Comparison of ENCODE assay signal across 18 mouse cellular contexts in genomic region chr15:27477159-27477558, GRCm38 (mm10). TPM values are rescaled to one million over a fixed set of nuclear protein-coding genes. Genes with fewer than 3 reads are reported as not detected.
DNase-seq lines count a peak whose midpoint lies in the region; ATAC-seq and TF ChIP-seq lines count a peak whose summit lies in the region.
"Had no signal": no experiment of that assay in that cellular context is flagged by ENCODE, and none has a peak within 500 bp of the region (broad histone marks: within the 10 kb centered on the region; RNA-seq: fewer than 3 reads in every experiment).

No protein-coding gene starts in this region.

- no peaks in the 10 kb centered on the region for H3K27me3 ChIP-seq in heart, adult 2 months (ENCODE audit: control insufficient read depth, insufficient read depth, low read length)
- no peaks in the 10 kb centered on the region for H3K27me3 ChIP-seq in lung, postnatal 0 days (replicated peaks; ENCODE audit: insufficient read depth, low read length)
- no peaks in the 10 kb centered on the region for H3K27me3 ChIP-seq in liver, embryonic 14.5 days (ENCODE audit: control insufficient read depth, insufficient read depth, low read length)
- no peaks in the 10 kb centered on the region for H3K27me3 ChIP-seq in stomach, embryonic 16.5 days (ENCODE audit: control insufficient read depth, insufficient read depth, low read length)
- H3K27me3 ChIP-seq: embryonic facial prominence, embryonic 12.5 days; hindbrain, embryonic 15.5 days; limb, embryonic 13.5 days had no signal

- peak overlapping the region; percentile 6; the same call in 1 of the 2 replicates for H3K9ac ChIP-seq in heart, adult 2 months (ENCODE audit: low read depth, low read length)
- no peak overlapping the region for H3K9ac ChIP-seq in lung, postnatal 0 days (replicated peaks; ENCODE audit: low read depth)
- H3K9ac ChIP-seq in liver, embryonic 14.5 days (replicated peaks): no peak overlapping the region; the same call in 1 of the 2 replicates
- no peak overlapping the region for H3K9ac ChIP-seq in stomach, embryonic 16.5 days (ENCODE audit: low read length)
- H3K9ac ChIP-seq: embryonic facial prominence, embryonic 12.5 days; hindbrain, embryonic 15.5 days; limb, embryonic 13.5 days had no signal

- H3K4me1 ChIP-seq in heart, adult 2 months (ENCODE audit: control insufficient read depth, insufficient read depth, low read length): peaks cover 15% of the 10 kb centered on the region
- no peaks in the 10 kb centered on the region for H3K4me1 ChIP-seq in lung, postnatal 0 days (ENCODE audit: insufficient read depth, low read depth, low read length)
- H3K4me1 ChIP-seq in lung, adult 2 months (ENCODE audit: control insufficient read depth, insufficient read depth, low read length): no peaks in the 10 kb centered on the region
- H3K4me1 ChIP-seq in liver, embryonic 14.5 days (replicated peaks; ENCODE audit: control insufficient read depth in 2 of 2, insufficient read depth in 2 of 2, low read length in 1 of 2): peaks cover 46 to 50% of the 10 kb centered on the region in 2 experiments
- peaks cover 12% of the 10 kb centered on the region; the same call in 1 of the 2 replicates for H3K4me1 ChIP-seq in stomach, embryonic 16.5 days (ENCODE audit: control insufficient read depth, insufficient read depth, low read length)
- H3K4me1 ChIP-seq: embryonic facial prominence, embryonic 12.5 days; forebrain, embryonic 10.5 days; limb, embryonic 13.5 days had no signal

- ATAC-seq in lung, postnatal 0 days: 0 out of 2 replicates have a peak, but pooled peaks have one; percentile 2
- ATAC-seq in liver, embryonic 14.5 days (ENCODE audit: insufficient read depth): no peak
- ATAC-seq in stomach, embryonic 16.5 days (ENCODE audit: insufficient read depth, low FRiP score): no peak; the same call in 1 of the 2 replicates
- ATAC-seq: CD4-positive, CD25-positive, alpha-beta regulatory T cell, adult 4 months; midbrain, embryonic 16.5 days had no signal

- H3K36me3 ChIP-seq in heart, adult 2 months (ENCODE audit: control insufficient read depth, insufficient read depth, low read length): peaks cover 11% of the 10 kb centered on the region
- no peaks in the 10 kb centered on the region for H3K36me3 ChIP-seq in lung, postnatal 0 days (ENCODE audit: insufficient read depth, low read length)
- H3K36me3 ChIP-seq in liver, embryonic 14.5 days (replicated peaks; ENCODE audit: control insufficient read depth, insufficient read depth, low read depth): peaks cover 3% of the 10 kb centered on the region; the same call in 1 of the 2 replicates
- H3K36me3 ChIP-seq in stomach, embryonic 16.5 days (ENCODE audit: control insufficient read depth, insufficient read depth, low read length): no peaks in the 10 kb centered on the region
- H3K36me3 ChIP-seq: embryonic facial prominence, embryonic 12.5 days; forebrain, embryonic 10.5 days; hindbrain, embryonic 15.5 days; limb, embryonic 13.5 days had no signal

- TF ChIP-seq EP300 in heart, adult 2 months (IDR thresholded peaks at IDR 0.05; ENCODE audit: insufficient read depth, low read depth, low read length): no peak
- no peak for TF ChIP-seq EP300 in lung, postnatal 0 days (IDR thresholded peaks at IDR 0.05)
- TF ChIP-seq EP300 in liver, embryonic 14.5 days (IDR thresholded peaks at IDR 0.05; ENCODE audit: low read depth): no peak

- peak overlapping the region; percentile 65 for H3K27ac ChIP-seq in heart, adult 2 months
- no peak overlapping the region for H3K27ac ChIP-seq in lung, postnatal 0 days (ENCODE audit: low read length)
- H3K27ac ChIP-seq in liver, embryonic 14.5 days: peak overlapping the region; percentile 57
- H3K27ac ChIP-seq in stomach, embryonic 16.5 days (ENCODE audit: low read length): peak overlapping the region; percentile 46; the same call in 1 of the 2 replicates
- H3K27ac ChIP-seq: embryonic facial prominence, embryonic 12.5 days; forebrain, embryonic 10.5 days; hindbrain, embryonic 15.5 days; limb, embryonic 13.5 days had no signal

- peak overlapping the region; percentile 5; the same call in 1 of the 2 replicates for H3K4me3 ChIP-seq in heart, adult 2 months
- H3K4me3 ChIP-seq in lung, postnatal 0 days (ENCODE audit: low read depth, low read length): no peak overlapping the region
- no peak overlapping the region for H3K4me3 ChIP-seq in lung, adult 2 months (replicated peaks; ENCODE audit: extremely low read depth, low read depth, low read length)
- H3K4me3 ChIP-seq in liver, embryonic 14.5 days (ENCODE audit: insufficient read depth in 1 of 2, low read depth in 2 of 2, low read length in 2 of 2): no peak overlapping the region
- H3K4me3 ChIP-seq in stomach, embryonic 16.5 days (replicated peaks; ENCODE audit: low read length): no peak overlapping the region
- H3K4me3 ChIP-seq: embryonic facial prominence, embryonic 12.5 days; forebrain, embryonic 10.5 days; hindbrain, embryonic 15.5 days; limb, embryonic 13.5 days had no signal

- 61% methylated on average over 9 of the region's 9 CpGs for WGBS in heart, adult 2 months
- 84% methylated on average over 9 of the region's 9 CpGs for WGBS in lung, postnatal 0 days
- 92% methylated on average over 9 of the region's 9 CpGs for WGBS in lung, adult 2 months
- WGBS in liver, embryonic 14.5 days (ENCODE audit: insufficient replicate concordance): 82% methylated on average over 9 of the region's 9 CpGs
- WGBS in stomach, embryonic 16.5 days: 89% methylated on average over 9 of the region's 9 CpGs

- TF ChIP-seq CTCF in heart, adult 2 months (IDR thresholded peaks at IDR 0.05): no peak
- TF ChIP-seq CTCF in lung, postnatal 0 days (IDR thresholded peaks at IDR 0.05): no peak
- no peak for TF ChIP-seq CTCF in lung, adult 2 months (IDR thresholded peaks at IDR 0.05; ENCODE audit: insufficient read depth, low read length)
- no peak for TF ChIP-seq CTCF in liver, embryonic 14.5 days (IDR thresholded peaks at IDR 0.05; ENCODE audit: low read depth)

- intact Hi-C loops in heart, adult 2 months (cut with DNase I): no loop called here

- H3K4me2 ChIP-seq in lung, postnatal 0 days (replicated peaks; ENCODE audit: low read depth, low read length): no peak overlapping the region
- peak overlapping the region; percentile 39 for H3K4me2 ChIP-seq in liver, embryonic 14.5 days (ENCODE audit: low read depth)
- H3K4me2 ChIP-seq in stomach, embryonic 16.5 days (ENCODE audit: low read depth, low read length): no peak overlapping the region
- H3K4me2 ChIP-seq: embryonic facial prominence, embryonic 12.5 days; hindbrain, embryonic 15.5 days; limb, embryonic 13.5 days had no signal

- DNase-seq in heart, adult 2 months: no peak
- no peak for DNase-seq in heart, postnatal 4 days
- DNase-seq in lung, postnatal 0 days (ENCODE audit: low spot score): no peak
- DNase-seq in lung, adult 2 months: no peak
- no peak for DNase-seq in liver, embryonic 14.5 days (ENCODE audit: low read depth in 3 of 3, low spot score in 3 of 3)
- DNase-seq in kidney, adult 8-10 months: no peak
- DNase-seq in thymus, adult 18-20 months: no peak
- DNase-seq: kidney, adult 18-20 months; layer of hippocampus, adult 9-11 months; spleen, adult 18-20 months; thymus, postnatal 4 days had no signal

- no peaks in the 10 kb centered on the region for H3K9me3 ChIP-seq in lung, postnatal 0 days (ENCODE audit: low read length)
- H3K9me3 ChIP-seq in liver, embryonic 14.5 days (ENCODE audit: control insufficient read depth, low read length): no peaks in the 10 kb centered on the region
- H3K9me3 ChIP-seq in stomach, embryonic 16.5 days (replicated peaks; ENCODE audit: control insufficient read depth, low read length): no peaks in the 10 kb centered on the region
- H3K9me3 ChIP-seq: embryonic facial prominence, embryonic 12.5 days; forebrain, embryonic 10.5 days; hindbrain, embryonic 15.5 days; limb, embryonic 13.5 days had no signal

- TF ChIP-seq POLR2A in heart, adult 2 months (IDR thresholded peaks at IDR 0.05; ENCODE audit: insufficient read depth, low read depth, low read length): no peak
- no peak for TF ChIP-seq POLR2A in lung, adult 2 months (IDR thresholded peaks at IDR 0.05; ENCODE audit: borderline replicate concordance, extremely low read depth, low read depth, low read length)

- peaks cover 1% of the 10 kb centered on the region; the same call in 1 of the 2 replicates for H3K79me2 ChIP-seq in heart, adult 2 months (replicated peaks; ENCODE audit: control insufficient read depth, insufficient read depth, low read length)

RNA-seq across cellular contexts. Expression of gene Ank, which starts 10.7 kb away (rescaled TPM):
- 100 to 1,000 TPM; 196 to 225 TPM for total RNA-seq in heart, adult 2 months (2021)
- polyA plus RNA-seq in heart, adult 2 months (2012; rRNA removed): 176 and 318 TPM in 2 replicates
- total RNA-seq in heart, postnatal 4 days (2021): 10 to 100 TPM; 70.2 to 74.8 TPM
- polyA plus RNA-seq in lung, postnatal 0 days (2015; fragmentation: Nextera tagmentation; extraction: Ambion mirVana): 6.8 and 9.3 TPM in 2 replicates
- 13.6 and 26.4 TPM in 2 replicates for polyA plus RNA-seq in lung, adult 2 months (2012; rRNA removed)
- polyA plus RNA-seq in liver, embryonic 14.5 days (2012; rRNA removed): 22.1 and 24.6 TPM in 2 replicates
- polyA plus RNA-seq in liver, embryonic 14.5 days (2014; fragmentation: Nextera tagmentation; extraction: Ambion mirVana): 13.6 and 14.1 TPM in 2 replicates
- 7.4 and 8.2 TPM in 2 replicates for polyA plus RNA-seq in stomach, embryonic 16.5 days (2015; fragmentation: Nextera tagmentation; extraction: Ambion mirVana)
